Mouse (Mus musculus) Muller cell, postnatal 12 days (primary cell): ENCODE data around the gene Ift172.

Experiments
- DNase-seq: peaks from one replicate; pipeline ENCODE4 v3.0.0-alpha.2; 2015; ENCODE audit errors: inconsistent ontology term

Ift172 gene

DNA sequence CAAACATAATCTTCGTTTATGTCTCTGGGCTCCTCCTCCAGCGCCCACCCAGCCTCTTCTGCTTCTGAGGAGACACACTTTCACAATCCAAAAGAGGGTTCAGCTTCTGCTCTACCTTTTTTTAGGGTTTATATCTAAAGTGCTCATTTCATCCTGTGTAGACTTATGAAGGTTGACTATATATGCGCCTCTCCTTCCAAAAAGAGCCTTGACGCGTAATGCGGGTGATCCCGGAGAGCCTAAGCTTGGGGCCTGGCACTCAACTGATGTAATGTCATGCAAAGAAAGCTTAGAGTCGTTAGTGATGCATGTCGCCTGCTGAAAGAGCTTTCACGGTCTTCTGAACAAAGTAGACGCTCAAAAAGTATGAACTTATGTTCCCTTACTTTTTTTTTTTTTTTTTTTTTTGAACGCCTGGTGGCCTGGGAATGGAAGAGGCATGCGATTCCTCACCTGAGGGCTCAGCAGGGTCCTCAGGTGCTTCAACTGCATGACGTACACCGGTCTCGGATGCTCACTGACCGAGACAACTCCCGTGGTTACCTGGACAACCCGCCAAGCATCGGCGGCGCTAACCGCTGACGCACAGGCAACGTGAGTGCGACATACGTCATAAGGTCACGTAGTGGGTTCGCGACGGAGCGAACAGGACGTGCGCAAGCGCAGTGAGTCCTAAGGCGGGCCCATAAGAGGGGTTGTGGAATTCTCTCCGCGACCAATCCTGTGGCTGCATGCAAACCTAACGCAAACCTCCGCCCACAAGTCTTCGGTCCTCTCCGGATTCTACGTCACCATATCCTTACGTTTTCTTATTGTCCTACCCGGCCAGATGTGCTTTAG is at the start of gene Ift172:
Gene Ift172 (minus strand): TSS at position 596 of the 840 bp plus-strand sequence.
- peak; percentile 94 for DNase-seq

DNA sequence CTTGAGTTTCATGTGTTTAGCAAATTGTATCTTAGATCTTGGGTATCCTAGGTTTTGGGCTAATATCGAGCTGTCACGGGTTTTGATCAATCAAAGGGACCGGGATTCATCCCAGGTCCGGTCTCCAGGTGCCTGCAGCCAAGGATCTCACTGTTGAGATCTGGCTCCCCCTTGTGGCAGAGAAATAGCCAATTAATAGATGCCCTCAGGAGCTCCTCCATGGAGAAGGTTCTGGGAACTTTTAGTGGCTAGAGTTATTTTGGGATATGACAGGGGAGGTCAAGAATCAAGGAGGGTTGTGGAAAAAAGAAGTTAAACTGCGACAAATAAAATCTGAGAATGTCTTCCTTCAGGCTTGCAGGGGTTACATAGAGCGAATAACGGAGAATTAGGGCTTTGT is 37.3 kb upstream of the Ift172 start:
- peak; percentile 26 for DNase-seq

DNA sequence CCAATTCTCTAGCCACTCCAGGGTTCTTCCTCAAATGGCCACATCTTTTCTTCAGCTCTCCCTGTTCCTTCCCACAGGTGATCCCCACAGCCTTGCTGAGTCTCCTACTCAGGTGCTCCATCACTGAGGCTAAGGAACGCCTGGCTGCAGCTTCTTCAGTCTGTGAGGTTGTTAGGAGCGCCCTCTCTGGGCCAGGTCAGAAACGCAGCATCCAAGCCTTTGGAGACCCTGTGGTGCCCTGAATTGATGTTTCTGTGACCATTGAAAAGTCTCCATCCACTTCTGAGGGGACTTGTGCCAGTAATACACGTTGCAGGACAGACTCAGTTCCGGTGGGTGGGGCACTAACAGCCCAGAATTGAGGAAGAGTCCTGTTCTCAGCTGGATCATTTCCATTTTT is 35.9 kb upstream of the Ift172 start:
- DNase-seq = no peak

DNA sequence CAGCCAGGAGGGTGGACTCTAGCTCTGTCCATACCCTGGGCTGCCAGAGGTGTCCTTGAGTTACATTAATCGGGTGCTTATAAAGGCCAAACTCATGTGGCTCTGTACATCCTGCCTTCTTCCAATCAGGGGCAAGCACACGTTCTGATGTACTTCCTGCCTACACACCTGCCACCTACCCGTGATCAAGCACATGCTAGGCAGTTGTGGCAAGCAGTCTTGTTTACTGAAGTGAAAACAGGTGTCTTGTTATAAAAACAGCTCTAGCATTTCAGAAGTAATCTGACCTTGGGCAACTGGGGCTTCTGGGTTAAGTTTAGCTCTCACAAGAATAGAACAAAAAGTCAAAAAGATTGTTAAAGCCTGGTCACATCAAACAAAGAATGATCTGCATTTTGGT is 33.2 kb upstream of the Ift172 start:
- no peak for DNase-seq

DNA sequence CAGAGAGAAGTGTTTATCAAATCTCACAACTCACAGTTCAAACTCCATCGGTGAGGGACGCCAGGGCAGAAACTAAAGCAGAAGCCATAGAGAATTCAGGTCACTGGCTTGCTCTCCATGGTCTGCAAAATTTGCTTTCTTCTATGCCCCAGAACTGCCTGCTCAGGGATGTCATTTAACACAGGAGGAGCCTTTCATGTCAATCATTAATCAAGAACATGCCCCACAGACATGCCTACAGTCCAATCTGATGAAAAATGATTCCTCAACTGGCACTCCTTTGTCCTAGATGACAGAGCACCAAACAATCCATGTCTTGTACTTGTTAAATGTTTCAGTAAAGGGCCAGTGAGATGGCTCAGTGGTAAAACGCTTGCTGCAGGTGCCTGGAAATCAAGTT is 31.9 kb upstream of the Ift172 start:
- peak; percentile 10 for DNase-seq

DNA sequence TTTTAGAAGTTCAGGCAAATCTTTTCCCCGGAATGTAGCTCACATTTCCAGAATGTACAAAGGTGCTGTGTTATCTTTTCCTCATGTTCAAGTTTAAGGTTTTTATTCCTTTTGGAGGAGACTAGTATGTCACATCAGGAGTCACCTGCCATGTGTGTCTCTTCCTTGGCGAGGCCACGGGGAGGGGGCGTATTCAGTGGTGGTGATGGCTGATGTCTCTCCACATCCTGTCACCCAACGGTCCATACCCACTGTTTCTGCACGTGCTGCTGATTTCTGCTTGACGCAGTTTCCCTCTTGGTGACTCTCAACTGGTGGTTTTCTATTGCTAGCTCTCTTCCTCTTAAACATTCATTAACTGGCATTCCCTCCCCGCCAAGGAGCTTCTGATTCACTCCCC is 21.9 kb upstream of the Ift172 start:
- no peak for DNase-seq

DNA sequence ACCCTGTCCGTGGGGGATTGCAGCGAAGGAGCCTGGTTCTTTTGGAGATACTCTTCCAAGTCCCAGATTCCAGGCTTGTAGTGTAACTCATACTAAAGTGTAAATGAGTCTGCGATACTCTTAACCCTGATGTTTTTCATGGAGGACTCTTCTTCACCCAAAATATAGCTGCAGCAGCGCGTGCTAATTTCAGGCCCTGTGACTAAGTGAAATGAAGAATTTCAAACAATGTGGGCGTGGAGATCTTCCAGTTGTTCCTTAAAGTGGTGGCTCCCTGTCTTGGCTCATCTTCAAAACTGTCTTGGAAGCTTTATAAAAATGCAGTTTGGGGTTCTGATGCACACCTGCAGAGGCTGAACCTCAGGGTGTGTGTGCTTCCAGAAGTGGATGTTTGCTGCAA is 12.2 kb upstream of the Ift172 start:
- DNase-seq = no peak

DNA sequence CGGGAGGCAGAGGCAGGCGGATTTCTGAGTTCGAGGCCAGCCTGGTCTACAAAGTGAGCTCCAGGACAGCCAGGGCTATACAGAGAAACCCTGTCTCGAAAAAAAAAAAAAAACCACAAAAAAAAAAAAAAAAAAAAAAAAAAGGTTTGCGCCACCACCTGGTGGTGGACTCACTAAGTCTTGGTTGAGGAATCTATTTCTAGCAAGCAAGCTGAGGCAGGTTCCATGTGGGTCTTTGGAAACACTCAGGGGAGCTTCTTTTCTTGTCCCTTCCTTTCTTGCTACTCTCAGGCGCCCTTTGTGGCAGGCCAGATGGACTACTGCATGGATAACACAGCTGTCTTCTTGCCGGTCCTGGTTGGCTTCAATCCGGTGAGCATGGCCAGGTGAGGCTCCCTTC is 10.9 kb upstream of the Ift172 start:
- no peak for DNase-seq

DNA sequence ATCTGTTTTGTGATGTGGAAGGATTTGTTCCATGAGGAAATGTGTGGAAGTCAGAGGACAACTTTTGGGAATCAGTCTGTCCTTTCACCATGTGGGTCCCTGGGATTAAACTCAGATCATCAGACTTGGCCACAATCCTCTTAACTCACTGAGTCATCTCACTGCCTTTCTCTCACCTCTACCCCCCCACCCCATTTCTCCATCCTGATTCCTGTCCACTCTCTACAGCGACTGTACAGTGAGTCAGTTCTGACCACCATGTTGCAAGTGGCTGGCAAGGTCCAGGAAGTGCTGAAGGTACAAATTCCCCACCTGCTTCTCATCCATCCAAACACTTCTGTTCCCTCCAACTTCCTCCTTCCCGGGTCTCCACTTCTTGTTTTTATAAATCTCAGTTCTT is 7.6 kb upstream of the Ift172 start:
- DNase-seq = peak; percentile 12

DNA sequence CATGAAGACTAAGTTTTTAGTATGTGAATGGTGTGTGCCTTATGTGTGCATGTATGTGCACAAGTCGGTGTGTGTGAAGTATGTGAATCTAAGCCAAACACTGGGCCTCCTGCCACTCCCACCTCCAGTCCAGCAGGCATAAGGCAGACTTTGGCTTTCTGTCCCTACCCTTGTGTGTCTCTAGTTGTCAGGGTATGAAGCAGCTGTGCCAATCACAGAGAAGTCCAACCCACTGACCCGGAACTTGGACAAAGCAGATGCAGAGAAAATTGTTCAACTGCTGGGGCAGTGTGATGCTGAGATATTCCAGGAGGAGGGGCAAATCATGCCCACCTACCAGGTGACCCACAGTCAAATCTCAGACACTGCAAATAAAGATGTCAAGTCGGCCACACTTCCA is 7.1 kb upstream of the Ift172 start:
- DNase-seq = no peak

DNA sequence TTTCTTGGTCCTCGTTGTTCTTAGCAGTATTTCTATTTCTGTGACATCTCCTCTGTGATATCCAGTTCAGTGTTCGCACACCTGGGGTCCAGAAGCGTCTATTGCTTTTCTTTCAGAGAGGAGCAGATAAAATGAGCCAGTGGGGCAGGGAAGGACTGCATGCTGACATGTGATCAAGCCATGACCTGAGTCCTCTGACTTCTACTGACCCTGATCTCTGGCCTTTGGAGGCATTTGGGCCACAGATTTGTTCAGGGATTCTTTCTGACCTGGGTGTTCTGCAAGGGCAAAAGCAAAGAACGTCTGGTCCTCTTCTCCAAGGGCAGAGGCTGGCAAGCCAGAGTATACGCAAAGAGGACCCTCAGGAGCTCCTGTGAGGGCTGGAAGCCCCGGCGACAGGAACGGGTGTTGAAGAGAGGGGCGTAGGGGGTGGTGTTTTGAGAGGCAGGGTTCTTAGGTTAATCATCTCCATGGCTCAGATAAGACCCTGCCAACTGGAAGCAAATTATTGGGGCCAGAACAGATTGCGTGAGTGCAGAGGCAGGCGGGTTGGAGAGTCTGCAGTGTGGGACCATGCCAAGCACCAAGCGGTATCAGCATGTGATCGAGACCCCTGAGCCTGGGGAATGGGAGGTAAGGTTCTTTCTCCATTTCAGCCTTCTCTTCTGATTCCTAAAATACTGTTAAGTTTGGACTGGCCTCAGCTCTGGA is 6.3 kb upstream of the Ift172 start, which contains the start of gene Gckr:
Gene Gckr (plus strand): TSS at position 397 of the 711 bp plus-strand sequence.
- no peak for DNase-seq

DNA sequence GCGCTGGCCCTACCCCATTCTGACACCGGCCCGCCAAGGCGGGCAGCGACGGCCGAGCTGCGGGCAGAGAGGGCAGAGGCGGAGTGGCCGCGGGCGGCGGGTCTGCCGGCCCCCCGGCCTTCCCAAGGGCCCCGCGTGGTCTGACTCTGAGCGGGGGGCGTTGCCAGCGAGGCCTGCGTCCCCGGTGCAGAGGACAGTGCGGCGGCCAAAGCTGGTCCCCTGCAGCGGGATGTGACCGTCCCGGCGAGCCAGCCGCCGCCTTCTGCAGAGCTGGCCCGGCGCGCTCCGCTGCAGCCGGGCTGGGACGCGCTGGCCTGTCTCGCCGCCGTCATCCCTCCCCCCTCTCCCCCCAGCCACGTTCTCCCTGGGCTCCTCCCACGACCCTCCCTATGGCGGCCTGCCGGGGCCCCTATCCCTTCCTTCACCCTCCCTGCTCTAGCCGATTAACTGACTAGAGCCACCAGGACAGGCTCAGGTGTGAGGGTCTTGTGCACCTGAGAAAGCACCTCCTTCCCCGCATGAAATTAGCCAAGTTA is 4.8 kb upstream of the Ift172 start, which contains the start of gene Fndc4:
Gene Fndc4 (minus strand): TSS at position 475 of the 536 bp plus-strand sequence.
- peak; percentile 63 for DNase-seq

DNA sequence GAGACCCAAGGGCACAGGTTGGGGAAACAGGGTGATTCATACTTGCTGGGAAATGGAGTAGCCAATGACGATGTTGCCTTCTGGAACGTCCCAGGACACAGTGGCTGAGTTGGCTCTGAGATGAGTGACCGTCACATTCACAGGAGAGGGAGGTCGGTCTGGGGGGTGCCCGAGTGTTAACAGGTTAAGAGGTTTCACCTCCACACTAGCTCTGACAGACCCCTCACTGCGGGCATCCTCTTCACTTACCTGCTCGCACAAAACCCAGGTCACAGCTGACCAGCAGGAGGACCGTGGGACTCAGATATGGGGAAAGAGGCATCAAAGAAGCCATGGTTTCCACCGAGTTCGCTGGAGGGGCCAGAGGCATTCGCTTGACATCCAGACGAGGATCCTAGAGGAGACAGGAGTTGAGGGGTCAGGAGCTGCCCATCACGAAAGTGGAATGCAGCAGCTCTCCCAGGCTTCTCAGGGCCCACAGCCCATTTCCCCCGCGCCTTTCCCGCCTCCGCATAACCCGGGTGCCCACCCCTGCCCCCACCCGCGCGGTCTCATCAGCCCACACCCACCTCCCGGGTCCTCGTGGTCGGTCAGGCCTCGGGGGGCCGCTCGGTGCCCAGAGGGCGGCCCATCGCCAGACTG is 4.2 kb upstream of the Ift172 start:
- DNase-seq = peak; percentile 7

DNA sequence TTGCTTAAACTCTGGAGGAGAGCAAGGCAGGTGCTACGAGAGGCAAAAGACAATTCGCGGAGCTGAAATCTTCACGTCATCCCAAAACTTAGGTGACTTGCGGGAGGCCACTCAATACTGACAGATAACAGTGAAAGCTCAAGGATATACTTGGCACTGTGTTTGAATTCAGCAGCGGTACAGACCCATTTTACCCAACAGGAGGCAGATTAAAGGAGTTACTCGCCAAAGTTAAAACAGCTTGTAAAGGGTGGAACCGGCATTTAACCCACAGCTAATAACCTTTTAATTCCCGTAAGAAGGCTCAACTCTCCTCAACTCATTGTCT is 409 bp upstream of the Ift172 start:
- DNase-seq = no peak

DNA sequence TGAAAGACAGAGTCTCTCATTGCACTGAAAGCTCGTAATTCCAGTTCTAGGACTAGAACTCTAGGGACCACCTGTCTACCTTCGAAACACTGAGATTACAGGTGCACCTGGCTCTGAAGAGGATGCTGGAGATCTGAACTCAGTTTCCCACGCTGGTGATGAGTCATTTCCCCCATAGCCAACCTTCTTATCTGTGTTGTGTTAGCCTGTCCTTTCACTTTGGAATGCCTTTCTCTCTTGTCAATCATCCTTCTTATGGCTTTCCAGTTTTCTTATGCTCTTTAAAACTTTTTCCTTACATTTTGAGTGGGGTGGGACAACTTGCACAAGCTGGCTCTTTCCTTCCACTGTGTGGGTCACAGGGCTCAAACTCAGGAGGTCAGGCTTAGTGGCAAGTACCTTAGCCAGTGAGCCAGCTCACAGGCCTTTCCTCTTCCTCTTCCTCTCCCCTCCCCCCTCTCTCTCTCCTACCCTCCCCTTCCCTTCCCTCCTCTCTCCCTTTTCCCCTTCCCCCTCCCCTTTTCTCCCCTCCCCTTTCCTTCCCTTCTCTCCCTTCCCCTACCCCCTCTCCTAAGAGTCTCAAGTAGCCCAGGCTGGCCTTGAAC is 1.2 kb downstream of the Ift172 start:
- DNase-seq = no peak

DNA sequence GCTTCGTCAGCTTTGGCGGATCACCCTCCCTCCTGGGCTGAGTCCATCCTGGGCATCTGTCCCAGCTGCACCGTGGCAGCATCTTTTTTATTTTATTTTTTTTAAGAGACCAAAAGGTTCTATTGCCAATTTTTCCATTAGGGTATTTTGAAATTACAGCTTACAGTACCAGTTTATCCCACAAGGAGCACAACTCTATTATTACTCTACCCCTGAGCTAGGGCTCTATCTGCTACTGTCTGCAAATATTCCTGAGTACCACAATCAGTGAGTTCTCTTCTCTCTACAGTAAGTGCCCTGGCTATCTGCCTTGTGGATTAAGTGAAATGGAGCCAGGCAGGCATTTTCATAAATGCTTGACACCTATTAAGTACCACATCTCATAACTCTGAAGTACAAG is 2.3 kb downstream of the Ift172 start:
- no peak for DNase-seq

DNA sequence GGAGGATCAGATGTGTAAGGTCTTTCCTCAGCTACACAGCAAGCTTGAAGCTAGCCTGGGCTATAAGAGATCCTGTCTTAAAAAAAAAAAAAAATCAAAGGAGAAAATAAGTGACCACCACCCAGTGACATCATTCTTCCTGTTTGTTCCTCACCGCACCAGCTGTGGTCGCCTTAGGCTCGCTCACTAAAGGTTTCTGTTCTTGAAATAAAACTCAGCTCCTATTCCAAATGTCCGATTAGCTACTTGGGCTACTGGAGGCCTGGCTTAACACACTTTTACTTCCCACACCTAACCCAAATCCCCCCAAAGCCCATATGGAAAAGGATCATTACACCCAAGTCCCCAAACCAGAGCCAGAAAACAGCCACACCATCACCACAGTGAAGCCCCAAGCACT is 2.7 kb downstream of the Ift172 start:
- no peak for DNase-seq

DNA sequence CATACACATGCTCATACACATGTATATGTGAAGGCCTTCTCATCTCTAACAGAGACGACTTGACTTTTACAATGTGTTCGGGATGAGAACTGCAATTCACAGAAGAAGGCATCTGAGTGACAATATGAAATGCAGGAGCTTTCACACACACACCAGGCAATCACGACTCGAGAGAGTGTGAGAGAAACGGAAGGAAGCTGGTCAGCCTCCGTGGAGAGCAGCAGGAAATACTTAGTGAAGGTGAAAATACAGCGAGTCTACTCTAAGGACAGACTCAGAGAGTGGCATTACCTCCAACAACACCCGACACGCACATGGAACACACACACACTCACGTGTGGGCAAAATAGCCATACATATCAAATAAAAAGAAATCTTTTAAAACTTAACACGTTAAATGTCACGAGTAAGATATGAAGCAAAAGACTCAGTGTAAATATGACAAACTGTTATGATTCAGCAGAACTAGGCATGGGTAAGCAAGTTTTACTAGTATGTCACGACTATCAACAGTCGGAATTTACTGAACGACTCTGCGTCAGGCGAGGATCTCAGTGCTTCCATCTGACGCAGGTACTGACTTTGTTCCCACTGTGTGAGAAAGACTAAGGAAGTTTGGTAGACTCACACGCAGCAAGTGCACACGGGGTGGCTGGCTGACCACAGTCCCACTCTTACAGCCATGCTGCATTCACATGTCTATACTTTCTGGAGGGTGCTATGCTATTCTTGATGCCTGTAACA is 11.5 kb downstream of the Ift172 start:
- DNase-seq = no peak

DNA sequence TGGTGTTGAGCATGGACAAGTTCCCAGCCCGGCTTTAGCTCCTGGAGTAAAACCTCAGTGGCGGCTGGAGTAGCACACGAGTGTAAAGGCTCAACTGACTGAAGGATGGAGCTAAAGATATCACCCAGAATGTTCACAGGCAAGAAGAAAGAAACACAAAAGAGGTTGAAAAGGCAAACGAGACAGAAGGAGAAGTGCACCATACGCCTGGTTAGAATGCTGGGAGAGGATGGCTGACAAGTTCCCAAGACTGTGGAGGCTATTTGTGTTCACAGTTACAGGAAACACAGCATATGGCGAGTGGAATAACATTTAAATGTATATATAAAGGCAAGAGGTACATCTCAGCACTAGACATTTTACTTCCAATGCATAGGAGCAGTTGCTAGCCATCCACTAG is 17.9 kb downstream of the Ift172 start:
- DNase-seq = no peak

DNA sequence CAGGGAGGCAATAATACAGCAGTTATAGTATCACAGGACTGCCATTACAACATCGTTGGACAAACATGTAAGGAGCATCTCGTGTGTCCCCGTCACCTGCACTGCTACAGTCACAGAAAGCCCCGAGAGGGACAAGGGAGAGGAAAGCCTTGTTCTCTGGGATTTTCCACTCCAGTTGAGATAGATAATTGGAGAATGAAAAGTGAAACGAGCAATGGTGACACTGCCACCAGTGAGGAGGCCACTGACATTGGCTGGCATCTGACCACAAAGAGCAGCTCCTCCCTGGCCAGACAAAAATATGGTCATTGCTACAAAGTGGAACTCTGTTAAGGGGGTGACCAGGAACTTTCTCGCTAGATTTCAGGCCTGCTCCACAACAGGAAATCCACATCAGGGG is 23.2 kb downstream of the Ift172 start:
- peak; percentile 56 for DNase-seq

DNA sequence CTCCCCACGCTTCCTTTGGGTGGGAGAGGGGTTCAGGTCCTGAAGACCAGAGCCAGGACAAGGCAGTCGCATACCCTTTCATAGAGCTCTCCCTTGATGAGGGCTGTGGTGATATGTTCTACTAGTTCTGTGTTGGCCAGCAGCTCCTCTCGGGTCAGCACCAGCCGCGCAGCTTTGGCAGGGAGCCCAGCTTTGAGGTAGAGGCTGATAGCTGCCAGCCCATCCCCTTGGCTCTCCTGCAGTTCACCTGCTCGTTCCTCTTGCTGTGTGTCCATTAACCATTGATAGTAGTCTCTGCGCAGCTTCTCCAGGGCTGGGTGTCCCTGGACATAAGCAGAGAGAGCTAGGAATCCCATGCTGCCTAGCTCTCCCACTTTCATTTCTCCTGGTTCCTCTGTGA is 24.8 kb downstream of the Ift172 start:
- DNase-seq = no peak
